Mouse (Mus musculus) myocyte (in vitro differentiated cells): Measurements from ENCODE around the gene C1s2. TPM values are rescaled to one million over a fixed set of nuclear protein-coding genes. Genes with fewer than 3 reads are reported as not detected.
"Not testable (repeated sequence)": the region's sequence is repeated elsewhere in the genome, so short reads cannot be mapped to it uniquely, and the experiment has no call there.

Source experiments
- H3K27me3 ChIP-seq: one replicate; pipeline ENCODE4 v1.6.1; 2011; ENCODE audit not compliant: control insufficient read depth, insufficient read depth, insufficient read length
- H3K36me3 ChIP-seq: one replicate; pipeline ENCODE4 v1.6.1; 2011; ENCODE audit not compliant: control insufficient read depth, insufficient read depth
- H3K4me2 ChIP-seq: one replicate; pipeline ENCODE4 v1.6.1; 2011; ENCODE audit warnings: low read depth, control low read depth
- H3K4me3 ChIP-seq: one replicate; pipeline ENCODE4 v1.5.1; 2011; ENCODE audit warnings: mild to moderate bottlenecking, control low read depth, moderate library complexity
- H3K79me2 ChIP-seq: one replicate; pipeline ENCODE4 v1.6.1; 2011; ENCODE audit not compliant: control insufficient read depth, insufficient read depth
- H3ac ChIP-seq: one replicate; pipeline ENCODE4 v1.6.1; 2011; ENCODE audit not compliant: control insufficient read depth, insufficient read length
- CEBPB ChIP-seq: IDR thresholded peaks from 2 replicates; pipeline ENCODE4 v1.6.1; 2011; ENCODE audit warnings: mild to moderate bottlenecking, moderate library complexity; ENCODE audit not compliant: poor library complexity, insufficient read depth, severe bottlenecking
- E2F4 ChIP-seq: IDR thresholded peaks from one replicate; pipeline ENCODE4 v1.6.1; 2011; ENCODE audit warnings: mild to moderate bottlenecking, control low read depth, moderate library complexity; ENCODE audit not compliant: insufficient read depth
- MAX ChIP-seq: IDR thresholded peaks from one replicate; pipeline ENCODE4 v1.6.1; 2011; ENCODE audit warnings: low read depth, mild to moderate bottlenecking, control low read depth
- MYOD1 ChIP-seq, 3 experiments: IDR thresholded peaks; one replicate each; pipeline ENCODE4 v1.6.1; 2011; ENCODE audit warnings: control low read depth in 2 of 3, low read depth in 2 of 3, mild to moderate bottlenecking in 2 of 3, moderate library complexity in 1 of 3; ENCODE audit not compliant: insufficient read length in 2 of 3, control insufficient read depth in 1 of 3
- MYOG ChIP-seq, 3 experiments: IDR thresholded peaks; one replicate each; pipeline ENCODE4 v1.6.1; 2011; ENCODE audit warnings: control low read depth in 2 of 3, low read depth in 2 of 3, mild to moderate bottlenecking in 2 of 3; ENCODE audit not compliant: insufficient read length in 2 of 3, control insufficient read depth in 1 of 3, insufficient read depth in 1 of 3
- POLR2A ChIP-seq: IDR thresholded peaks from one replicate; pipeline ENCODE4 v1.6.1; 2011; ENCODE audit warnings: low read depth, mild to moderate bottlenecking, control low read depth, moderate library complexity; ENCODE audit not compliant: insufficient read length
- POLR2AphosphoS2 ChIP-seq: IDR thresholded peaks from one replicate; pipeline ENCODE4 v1.6.1; 2011; ENCODE audit warnings: low read depth, control low read depth; ENCODE audit not compliant: insufficient read length
- REST ChIP-seq: IDR thresholded peaks from one replicate; pipeline ENCODE4 v1.6.1; 2011; ENCODE audit warnings: mild to moderate bottlenecking, control low read depth, moderate library complexity; ENCODE audit not compliant: insufficient read depth, insufficient read length
- SRF ChIP-seq: IDR thresholded peaks from one replicate; pipeline ENCODE4 v1.6.1; 2011; ENCODE audit warnings: low read depth; ENCODE audit not compliant: control insufficient read depth, insufficient read length
- TCF12 ChIP-seq: IDR thresholded peaks from one replicate; pipeline ENCODE4 v1.6.1; 2011; ENCODE audit warnings: mild to moderate bottlenecking, control low read depth; ENCODE audit not compliant: poor library complexity, insufficient read depth, severe bottlenecking
- TCF3 ChIP-seq: IDR thresholded peaks from one replicate; pipeline ENCODE4 v1.6.1; 2011; ENCODE audit warnings: low read depth, control low read depth; ENCODE audit not compliant: insufficient read length
- USF1 ChIP-seq: IDR thresholded peaks from one replicate; pipeline ENCODE4 v1.6.1; 2011; ENCODE audit warnings: low read depth, mild to moderate bottlenecking, control low read depth, moderate library complexity
- polyA plus RNA-seq: library from polyadenylated mRNA; unstranded; fragments of >200 nt; fragmentation: generic; extraction: Trizol; gene quantifications from one replicate; pipeline ENCODE4 v1.2.1, GENCODE M21; 2012; ENCODE audit warnings: missing spikeins

Gene C1s2
- polyA plus RNA-seq, 1 experiment, result 0.07 TPM

GRCm38 (mm10) chr6:124640041-124640440 is 4.2 kb upstream of the C1s2 start:
- no peaks in the 10 kb centered on the region for H3K36me3 ChIP-seq
- TF ChIP-seq TCF12, result no peak
- no peak overlapping the region for H3ac ChIP-seq

GRCm38 (mm10) chr6:124636858-124637460 is 1.1 kb upstream of the C1s2 start:
- H3ac ChIP-seq, H3K4me3 ChIP-seq, H3K36me3 ChIP-seq, H3K4me2 ChIP-seq, H3K27me3 ChIP-seq, H3K79me2 ChIP-seq: not testable (repeated sequence)

More at GRCm38 (mm10) chr6:124640041-124640440, 4.2 kb upstream of the C1s2 start:
- Histone ChIP-seq H3K4me2 (no peak overlapping the region), H3K79me2 (no peaks in the 10 kb centered on the region), H3K4me3 (no peak overlapping the region), H3K27me3 (no peaks in the 10 kb centered on the region)

GRCm38 (mm10) chr6:124630763-124631162 is 5.1 kb downstream of the C1s2 start:
- Histone ChIP-seq H3K79me2 (no peaks in the 10 kb centered on the region), H3K4me3 (no peak overlapping the region), H3K36me3 (no peaks in the 10 kb centered on the region), H3ac (no peak overlapping the region), H3K4me2 (no peak overlapping the region), H3K27me3 (no peaks in the 10 kb centered on the region)
- no peak for TF ChIP-seq MYOG (IDR thresholded peaks at IDR 0.05; ENCODE audit: control insufficient read depth in 1 of 3, insufficient read depth in 1 of 3, insufficient read length in 2 of 3, low read depth in 2 of 3)
- no peak for TF ChIP-seq REST
- TF ChIP-seq POLR2AphosphoS2, result no peak
- no peak for TF ChIP-seq E2F4
- TF ChIP-seq USF1, result no peak
- no peak for TF ChIP-seq SRF
- no peak for TF ChIP-seq TCF3
- TF ChIP-seq TCF12, result no peak

DNA sequence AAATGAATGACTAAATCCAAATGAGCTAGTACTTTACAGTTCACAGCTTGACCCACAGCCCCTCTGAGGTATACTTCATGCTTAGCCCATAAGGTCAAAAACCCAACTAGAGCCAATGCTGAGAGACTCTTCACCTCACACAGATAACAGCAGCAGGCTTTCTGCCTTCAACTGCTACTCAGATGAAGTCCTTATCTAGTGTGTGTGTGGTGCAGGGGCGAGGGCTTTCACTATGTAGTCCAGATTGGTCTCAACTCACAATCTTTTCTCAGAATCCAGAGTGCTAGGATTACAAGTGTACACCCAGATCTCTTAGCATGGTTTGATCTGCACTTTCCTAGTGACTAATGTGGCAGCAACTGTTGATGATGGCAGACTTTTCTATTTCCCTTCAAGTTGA is 9.7 kb downstream of the C1s2 start:
- not testable (repeated sequence) for H3K36me3 ChIP-seq, H3ac ChIP-seq, H3K79me2 ChIP-seq, H3K4me2 ChIP-seq, H3K27me3 ChIP-seq, H3K4me3 ChIP-seq

DNA sequence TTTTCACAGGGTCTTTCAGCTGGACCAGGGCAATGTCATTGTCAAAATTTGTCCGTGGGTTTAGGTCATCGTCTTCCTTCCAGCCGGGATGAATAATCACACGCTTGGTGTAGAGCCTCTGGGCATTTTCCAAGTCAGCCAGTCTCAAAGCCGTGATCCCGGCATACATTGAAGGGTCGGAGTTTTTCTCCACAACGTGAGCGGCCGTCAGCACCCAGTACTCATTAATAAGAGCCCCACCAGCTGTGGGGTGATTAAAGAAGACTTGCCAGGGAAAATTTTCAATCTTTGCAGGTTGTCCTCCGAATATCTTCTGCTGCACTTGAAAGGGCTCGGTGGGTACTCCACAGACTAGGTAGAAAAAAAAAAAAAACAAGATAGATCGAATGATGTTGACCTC is 10.3 kb downstream of the C1s2 start:
- Histone ChIP-seq H3ac (no peak overlapping the region), H3K27me3 (no peaks in the 10 kb centered on the region), H3K36me3 (no peaks in the 10 kb centered on the region), H3K4me2 (no peak overlapping the region), H3K79me2 (no peaks in the 10 kb centered on the region), H3K4me3 (no peak overlapping the region)
- TF ChIP-seq MAX (no peak), MYOG (IDR thresholded peaks at IDR 0.05; ENCODE audit: control insufficient read depth in 1 of 3, insufficient read depth in 1 of 3, insufficient read length in 2 of 3, low read depth in 2 of 3) (no peak), TCF12 (no peak), MYOD1 (IDR thresholded peaks at IDR 0.05; ENCODE audit: control insufficient read depth in 1 of 3, insufficient read length in 2 of 3, low read depth in 2 of 3) (no peak), TCF3 (no peak), POLR2A (no peak), POLR2AphosphoS2 (no peak), REST (no peak), USF1 (no peak), SRF (no peak), CEBPB (no peak), E2F4 (no peak)

GRCm38 (mm10) chr6:124602031-124602430 is 33.9 kb downstream of the C1s2 start:
- H3K4me3 ChIP-seq, result no peak overlapping the region
- H3K27me3 ChIP-seq, result peaks cover 4% of the 10 kb centered on the region
- no peak for TF ChIP-seq USF1
- TF ChIP-seq POLR2A, result no peak
- TF ChIP-seq MYOG (IDR thresholded peaks at IDR 0.05; ENCODE audit: control insufficient read depth in 1 of 3, insufficient read depth in 1 of 3, insufficient read length in 2 of 3, low read depth in 2 of 3), result no peak
- no peak for TF ChIP-seq POLR2AphosphoS2
- no peak for TF ChIP-seq E2F4
- TF ChIP-seq REST, result no peak
- no peak for TF ChIP-seq MAX
- TF ChIP-seq TCF12, result no peak
- TF ChIP-seq MYOD1 (IDR thresholded peaks at IDR 0.05; ENCODE audit: control insufficient read depth in 1 of 3, insufficient read length in 2 of 3, low read depth in 2 of 3), result no peak
- TF ChIP-seq SRF, result no peak
- no peak for TF ChIP-seq CEBPB
- no peak for TF ChIP-seq TCF3
- no peak overlapping the region for H3ac ChIP-seq
- no peaks in the 10 kb centered on the region for H3K79me2 ChIP-seq
- H3K36me3 ChIP-seq, result no peaks in the 10 kb centered on the region
- H3K4me2 ChIP-seq, result no peak overlapping the region
